Mouse (Mus musculus) forebrain, embryonic 11.5 days (tissue): ENCODE measurements at regions not wholly inside any gene's neighbourhood (a gene's known extent, or its start where the extent isn't known, plus 50 kb on each side); places are given as distances from the start of the nearest gene placed in this dataset.
"Not testable (repeated sequence)": the region's sequence is repeated elsewhere in the genome, so short reads cannot be mapped to it uniquely, and the experiment has no call there.

Experiments
- ATAC-seq: fragments of 200-750 bp; cut with Nextera tagmentation; replicated peaks from 2 replicates; pipeline ENCODE4 v1.8.0; 2017; ENCODE audit warnings: moderate TSS enrichment; ENCODE audit not compliant: low FRiP score
- DNase-seq: peaks from one replicate; pipeline ENCODE4 v3.0.0-alpha.2; 2017; ENCODE audit warnings: low spot score
- H3K27ac ChIP-seq: fragments of 300-500 bp; sonication (generic); 2 replicates; pipeline ENCODE4 v1.5.1; 2014; ENCODE audit warnings: low read depth, low read length
- H3K27me3 ChIP-seq: fragments of 300-500 bp; sonication (generic); 2 replicates; pipeline ENCODE4 v1.6.1; 2014; ENCODE audit warnings: mild to moderate bottlenecking, low read length, mixed read lengths; ENCODE audit not compliant: control insufficient read depth, insufficient read depth
- H3K36me3 ChIP-seq: fragments of 300-500 bp; sonication (generic); 2 replicates; pipeline ENCODE4 v1.6.1; 2014; ENCODE audit warnings: mild to moderate bottlenecking, low read length, moderate library complexity, mixed read lengths; ENCODE audit not compliant: control insufficient read depth, insufficient read depth
- H3K4me1 ChIP-seq: fragments of 300-500 bp; sonication (generic); replicated peaks from 2 replicates; pipeline ENCODE4 v1.6.1; 2014; ENCODE audit warnings: low read length, mixed read lengths; ENCODE audit not compliant: control insufficient read depth, insufficient read depth
- H3K4me2 ChIP-seq: fragments of 300-500 bp; sonication (generic); 2 replicates; pipeline ENCODE4 v1.6.1; 2014; ENCODE audit warnings: low read depth, mild to moderate bottlenecking, low read length, moderate library complexity, mixed read lengths; ENCODE audit not compliant: severe bottlenecking
- H3K4me3 ChIP-seq: fragments of 300-500 bp; sonication (generic); 2 replicates; pipeline ENCODE4 v1.5.1; 2014; ENCODE audit warnings: low read depth, low read length
- H3K9ac ChIP-seq: fragments of 300-500 bp; sonication (generic); 2 replicates; pipeline ENCODE4 v1.6.1; 2014; ENCODE audit warnings: low read length
- H3K9me3 ChIP-seq: fragments of 300-500 bp; sonication (generic); 2 replicates; pipeline ENCODE4 v1.6.1; 2016; ENCODE audit warnings: low read length, mixed read lengths; ENCODE audit not compliant: control insufficient read depth
- WGBS: fragments of 180-500 bp; shearing (Covaris S2); extraction: QIAGEN DNeasy Blood & Tissue Kit; methylation state at CpG from one replicate; pipeline ENCODE4 v1.1.7; 2014; 5-methylcytosine and 5-hydroxymethylcytosine counted together

DNA sequence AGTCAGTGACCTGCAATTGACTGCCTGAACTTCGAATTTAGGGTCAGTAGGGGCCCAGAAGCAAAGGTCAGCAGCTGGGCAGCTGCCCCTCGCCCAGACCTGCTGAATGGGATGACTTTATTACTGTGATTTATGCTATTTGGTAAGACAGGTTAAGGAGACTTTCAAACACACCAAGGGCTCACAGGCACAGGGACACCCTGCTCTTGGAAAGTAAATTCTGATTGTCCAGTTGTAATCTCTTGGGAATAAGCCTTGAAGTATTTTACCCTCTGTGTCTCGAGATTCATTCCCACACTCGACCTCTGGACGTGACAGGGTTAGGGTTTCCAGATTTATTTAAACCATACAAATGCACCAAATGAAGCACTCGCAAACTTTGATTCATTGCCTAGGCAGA lies 672.4 kb upstream of the Nr2f1 start:
- H3K36me3 ChIP-seq = no peaks in the 10 kb centered on the region
- no peak overlapping the region for H3K4me2 ChIP-seq
- no peaks in the 10 kb centered on the region for H3K4me1 ChIP-seq
- no peaks in the 10 kb centered on the region for H3K27me3 ChIP-seq
- ATAC-seq = no peak
- 57% methylated on average over 6 of the region's 6 CpGs for WGBS
- no peak for DNase-seq
- H3K27ac ChIP-seq = no peak overlapping the region
- no peak overlapping the region for H3K9ac ChIP-seq
- H3K9me3 ChIP-seq = no peaks in the 10 kb centered on the region
- no peak overlapping the region for H3K4me3 ChIP-seq

DNA sequence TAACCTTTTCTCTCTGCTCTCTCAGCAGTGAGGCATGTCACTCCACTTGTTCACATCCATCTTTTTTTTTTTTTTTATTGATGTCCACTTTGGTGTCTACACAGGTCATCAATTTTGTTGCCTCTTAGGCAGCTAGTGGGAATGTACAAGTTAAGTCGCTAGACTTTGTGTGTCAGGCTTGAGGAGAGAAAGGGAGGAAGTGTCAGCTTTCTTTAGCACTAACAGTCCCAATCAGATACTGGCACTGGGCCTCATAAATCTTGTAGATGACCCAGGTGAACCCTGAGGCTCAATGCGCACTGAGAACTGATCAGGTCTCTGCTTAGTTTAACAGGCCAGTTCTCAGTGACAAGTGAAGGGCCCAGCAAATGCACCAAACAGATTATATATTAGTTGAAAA lies 671.7 kb upstream of the Nr2f1 start:
- Histone ChIP-seq H3K9me3 (no peaks in the 10 kb centered on the region), H3K27ac (no peak overlapping the region), H3K4me1 (no peaks in the 10 kb centered on the region), H3K4me2 (no peak overlapping the region), H3K4me3 (no peak overlapping the region), H3K36me3 (no peaks in the 10 kb centered on the region), H3K9ac (no peak overlapping the region), H3K27me3 (no peaks in the 10 kb centered on the region)
- WGBS = 90% methylated on average over 2 of the region's 2 CpGs
- ATAC-seq = no peak
- DNase-seq = no peak

DNA sequence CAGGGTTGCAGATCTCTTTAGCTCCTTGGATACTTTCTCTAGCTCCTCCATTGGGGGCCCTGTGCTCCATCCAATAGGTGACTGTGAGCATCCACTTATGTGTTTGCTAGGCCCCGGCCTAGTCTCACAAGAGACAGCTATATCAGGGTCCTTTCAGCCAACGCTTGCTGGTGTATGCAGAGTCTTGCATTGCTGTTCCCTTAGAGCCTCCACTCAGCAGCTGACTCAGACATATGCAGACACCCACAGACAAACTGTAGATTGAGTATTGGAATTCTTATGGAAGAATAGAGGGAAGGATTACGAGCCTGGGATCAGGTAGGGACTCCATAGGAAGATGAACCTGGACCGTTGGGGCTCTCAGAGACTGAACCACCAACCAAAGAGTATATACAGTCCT lies 624.8 kb upstream of the Nr2f1 start:
- DNase-seq, H3K27me3 ChIP-seq: not testable (repeated sequence)
- 89% methylated on average over 4 of the region's 4 CpGs for WGBS

DNA sequence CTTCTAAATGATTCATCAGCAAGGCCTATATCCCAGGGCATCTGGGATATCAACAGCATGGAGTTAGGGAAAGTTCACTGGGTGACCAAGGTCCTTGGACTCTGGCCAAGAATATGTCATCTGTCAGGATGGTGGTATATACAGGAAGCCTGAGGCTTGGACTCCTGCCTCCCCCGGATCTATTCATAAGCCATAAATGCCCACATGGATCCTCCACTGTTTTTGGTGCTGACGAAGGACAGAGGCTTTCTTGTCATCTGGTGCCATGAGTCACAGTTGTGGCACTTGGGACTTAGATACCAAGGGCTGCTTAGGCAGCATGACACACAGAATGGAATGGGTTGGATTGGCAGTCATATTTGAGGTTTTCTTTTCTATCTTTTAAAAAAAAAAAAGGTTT lies 610.1 kb upstream of the Nr2f1 start:
- 74% methylated on average over 2 of the region's 2 CpGs for WGBS
- Histone ChIP-seq H3K4me2 (no peak overlapping the region), H3K4me3 (no peak overlapping the region), H3K27me3 (no peaks in the 10 kb centered on the region), H3K4me1 (no peaks in the 10 kb centered on the region), H3K9ac (no peak overlapping the region), H3K36me3 (no peaks in the 10 kb centered on the region), H3K9me3 (no peaks in the 10 kb centered on the region), H3K27ac (no peak overlapping the region)
- DNase-seq (no peak), ATAC-seq (no peak)

More for the DNA sequence above, 624.8 kb upstream of the Nr2f1 start:
- not testable (repeated sequence) for H3K4me3 ChIP-seq, H3K4me1 ChIP-seq, H3K27ac ChIP-seq, H3K4me2 ChIP-seq, H3K36me3 ChIP-seq, H3K9me3 ChIP-seq, H3K9ac ChIP-seq, ATAC-seq

DNA sequence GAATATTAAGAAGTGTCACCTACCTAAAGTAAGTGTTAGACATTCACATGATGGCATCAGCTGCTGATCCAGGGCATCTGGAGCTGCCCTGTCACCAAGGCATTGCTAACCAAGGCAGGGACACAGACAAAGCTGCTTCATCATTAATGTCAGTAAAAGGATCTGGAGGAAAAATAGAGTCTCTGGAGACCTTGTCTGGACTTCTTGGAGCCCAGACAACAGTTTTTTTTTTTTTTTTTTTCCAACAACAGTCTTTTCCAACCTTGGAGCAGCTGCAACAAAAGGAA lies 603.2 kb upstream of the Nr2f1 start:
- Histone ChIP-seq H3K36me3 (no peaks in the 10 kb centered on the region), H3K27ac (no peak overlapping the region), H3K4me3 (no peak overlapping the region), H3K4me1 (no peaks in the 10 kb centered on the region), H3K4me2 (no peak overlapping the region), H3K9ac (no peak overlapping the region), H3K27me3 (no peaks in the 10 kb centered on the region), H3K9me3 (no peaks in the 10 kb centered on the region)
- DNase-seq = no peak
- no peak for ATAC-seq

DNA sequence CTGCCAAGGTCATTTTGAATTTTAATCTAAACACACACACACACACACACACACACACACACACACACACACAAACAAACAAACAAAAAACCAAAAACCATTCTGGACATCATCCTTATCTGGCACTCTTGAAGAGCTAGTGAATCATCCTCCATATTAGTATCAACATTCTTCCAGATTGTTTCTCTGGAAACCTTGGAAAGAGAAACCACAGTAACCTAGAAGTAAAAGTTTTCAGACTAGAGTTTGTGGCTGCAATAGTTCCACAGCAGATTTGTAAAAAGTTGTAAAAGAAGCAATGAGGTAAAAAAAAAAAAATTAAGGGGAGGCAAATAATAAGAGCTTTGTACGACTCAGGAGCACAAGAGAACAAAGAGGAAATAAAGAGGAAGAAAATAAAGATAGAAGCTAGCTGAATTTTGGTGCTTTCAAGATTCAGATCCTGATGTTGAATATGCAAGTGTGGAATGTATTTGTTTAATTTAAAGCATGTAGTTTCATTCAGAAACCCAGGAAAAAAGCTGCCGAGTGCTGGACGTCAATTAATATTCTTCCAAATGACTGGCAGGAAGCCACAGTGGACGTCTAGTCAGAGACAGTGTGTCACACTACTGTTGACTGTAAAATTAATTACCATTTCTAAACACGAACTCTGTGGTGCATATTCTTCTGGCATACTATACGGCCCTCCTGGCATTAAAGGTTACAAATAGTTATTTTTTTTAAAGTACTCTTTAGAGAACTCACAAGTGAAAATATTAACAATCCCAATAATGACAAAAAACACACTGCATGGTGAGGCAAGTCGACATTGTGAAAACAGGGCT lies 602.7 kb upstream of the Nr2f1 start:
- Histone ChIP-seq H3K27ac (no peak overlapping the region), H3K4me1 (no peaks in the 10 kb centered on the region), H3K4me3 (no peak overlapping the region), H3K9ac (no peak overlapping the region), H3K27me3 (no peaks in the 10 kb centered on the region), H3K4me2 (no peak overlapping the region), H3K9me3 (no peaks in the 10 kb centered on the region), H3K36me3 (no peaks in the 10 kb centered on the region)
- ATAC-seq = no peak
- 65% methylated on average over 7 of the region's 7 CpGs for WGBS
- DNase-seq = no peak

DNA sequence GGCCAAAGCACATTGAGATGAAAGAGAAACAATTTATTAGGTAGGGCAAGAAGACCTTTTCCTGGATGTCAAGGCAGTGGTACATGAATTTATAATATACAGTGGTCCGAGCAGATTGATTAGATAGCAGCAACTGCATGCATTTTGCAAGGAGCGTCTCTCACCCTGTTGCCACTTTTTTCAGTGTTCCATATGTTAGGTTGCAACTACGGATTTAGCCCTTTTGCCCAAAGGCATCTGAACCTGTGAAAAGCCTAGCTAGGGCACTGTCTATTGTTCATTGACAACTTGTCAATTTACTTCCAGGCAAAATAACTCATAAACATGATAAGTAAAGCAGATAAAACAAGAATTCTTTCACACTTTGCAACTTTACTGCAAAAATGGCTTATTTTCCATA lies 600.1 kb upstream of the Nr2f1 start:
- no peak for ATAC-seq
- no peaks in the 10 kb centered on the region for H3K4me1 ChIP-seq
- no peaks in the 10 kb centered on the region for H3K9me3 ChIP-seq
- no peak overlapping the region for H3K9ac ChIP-seq
- 73% methylated on average over 3 of the region's 3 CpGs for WGBS
- H3K4me2 ChIP-seq = no peak overlapping the region
- H3K27me3 ChIP-seq = no peaks in the 10 kb centered on the region
- H3K36me3 ChIP-seq = no peaks in the 10 kb centered on the region
- H3K27ac ChIP-seq = no peak overlapping the region
- H3K4me3 ChIP-seq = no peak overlapping the region
- DNase-seq = no peak

DNA sequence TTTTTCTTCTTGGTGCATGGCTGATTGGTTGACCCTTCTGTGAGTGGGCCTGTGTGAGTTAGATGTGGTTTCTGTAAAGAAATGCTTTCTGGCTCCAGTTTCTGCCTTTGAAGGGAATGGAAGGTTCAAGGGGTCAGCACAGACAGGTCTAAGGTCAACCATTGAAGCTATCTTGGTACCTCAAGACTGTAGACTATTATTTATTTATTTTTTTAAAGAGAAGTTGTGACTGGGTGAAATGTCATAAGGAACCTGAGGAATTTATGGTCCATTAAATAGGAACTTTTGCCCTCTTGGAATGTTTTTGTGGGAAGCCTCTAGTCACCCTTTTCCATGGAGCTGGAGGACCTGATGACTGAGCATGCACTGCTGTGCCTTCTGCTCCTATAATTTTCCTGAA lies 595.7 kb upstream of the Nr2f1 start:
- H3K4me2 ChIP-seq = no peak overlapping the region
- no peaks in the 10 kb centered on the region for H3K27me3 ChIP-seq
- no peak for ATAC-seq
- H3K36me3 ChIP-seq = no peaks in the 10 kb centered on the region
- no peaks in the 10 kb centered on the region for H3K9me3 ChIP-seq
- H3K9ac ChIP-seq = no peak overlapping the region
- no peaks in the 10 kb centered on the region for H3K4me1 ChIP-seq
- no peak for DNase-seq
- H3K27ac ChIP-seq = no peak overlapping the region
- H3K4me3 ChIP-seq = no peak overlapping the region

DNA sequence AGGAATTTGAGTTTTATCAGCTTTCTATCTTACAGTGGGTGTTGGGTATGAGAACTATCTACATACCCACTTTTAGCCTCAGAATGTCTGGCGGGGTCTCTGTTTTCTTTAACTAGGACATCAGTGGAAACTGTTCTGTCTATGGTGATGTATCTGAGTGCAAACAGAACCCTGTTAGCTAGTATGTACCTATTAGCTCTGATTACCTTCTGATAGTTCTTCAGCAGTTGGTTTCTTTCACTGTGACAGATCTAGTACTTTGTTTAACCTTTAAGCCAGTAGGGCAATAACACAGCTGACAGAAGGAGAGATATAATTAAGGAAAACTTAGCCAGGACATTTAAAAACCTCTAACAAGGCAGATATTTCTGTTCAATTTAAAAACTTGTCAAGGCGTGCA lies 584.7 kb upstream of the Nr2f1 start:
- H3K4me3 ChIP-seq = no peak overlapping the region
- no peak overlapping the region for H3K4me2 ChIP-seq
- H3K9ac ChIP-seq = no peak overlapping the region
- DNase-seq = no peak
- H3K27me3 ChIP-seq = no peaks in the 10 kb centered on the region
- 86% methylated on average over 2 of the region's 2 CpGs for WGBS
- H3K27ac ChIP-seq = no peak overlapping the region
- no peaks in the 10 kb centered on the region for H3K4me1 ChIP-seq
- no peaks in the 10 kb centered on the region for H3K36me3 ChIP-seq
- no peak for ATAC-seq
- no peaks in the 10 kb centered on the region for H3K9me3 ChIP-seq
